Mouse (Mus musculus): ENCODE measurements around the gene Gm3625.
A peak's percentile ranks its signal among the peaks of the same experiment; 100 is the strongest.
"Not testable (repeated sequence)": the region's sequence is repeated elsewhere in the genome, so short reads cannot be mapped to it uniquely, and the experiment has no call there.

The Gm3625 gene

DNA sequence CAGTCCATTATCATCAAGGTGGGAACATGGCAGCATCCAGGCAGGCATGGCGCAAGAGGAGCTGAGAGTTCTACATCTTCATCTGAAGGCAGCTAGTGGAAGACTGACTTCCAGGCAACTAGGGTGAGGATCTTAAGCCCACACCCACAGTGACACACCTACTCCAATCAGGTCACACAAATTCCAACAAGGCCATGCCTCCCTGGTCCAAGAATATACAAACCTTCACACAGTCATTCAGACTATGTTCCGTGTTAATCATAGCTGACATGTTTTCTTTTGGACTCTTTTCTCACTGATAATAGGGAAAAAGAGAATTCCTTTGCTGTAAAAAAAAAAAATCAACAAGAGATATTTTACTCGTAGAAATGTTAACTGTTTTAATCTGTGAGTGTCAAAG is 39.0 kb downstream of the Gm3625 start:
- not testable (repeated sequence) for DNase-seq

DNA sequence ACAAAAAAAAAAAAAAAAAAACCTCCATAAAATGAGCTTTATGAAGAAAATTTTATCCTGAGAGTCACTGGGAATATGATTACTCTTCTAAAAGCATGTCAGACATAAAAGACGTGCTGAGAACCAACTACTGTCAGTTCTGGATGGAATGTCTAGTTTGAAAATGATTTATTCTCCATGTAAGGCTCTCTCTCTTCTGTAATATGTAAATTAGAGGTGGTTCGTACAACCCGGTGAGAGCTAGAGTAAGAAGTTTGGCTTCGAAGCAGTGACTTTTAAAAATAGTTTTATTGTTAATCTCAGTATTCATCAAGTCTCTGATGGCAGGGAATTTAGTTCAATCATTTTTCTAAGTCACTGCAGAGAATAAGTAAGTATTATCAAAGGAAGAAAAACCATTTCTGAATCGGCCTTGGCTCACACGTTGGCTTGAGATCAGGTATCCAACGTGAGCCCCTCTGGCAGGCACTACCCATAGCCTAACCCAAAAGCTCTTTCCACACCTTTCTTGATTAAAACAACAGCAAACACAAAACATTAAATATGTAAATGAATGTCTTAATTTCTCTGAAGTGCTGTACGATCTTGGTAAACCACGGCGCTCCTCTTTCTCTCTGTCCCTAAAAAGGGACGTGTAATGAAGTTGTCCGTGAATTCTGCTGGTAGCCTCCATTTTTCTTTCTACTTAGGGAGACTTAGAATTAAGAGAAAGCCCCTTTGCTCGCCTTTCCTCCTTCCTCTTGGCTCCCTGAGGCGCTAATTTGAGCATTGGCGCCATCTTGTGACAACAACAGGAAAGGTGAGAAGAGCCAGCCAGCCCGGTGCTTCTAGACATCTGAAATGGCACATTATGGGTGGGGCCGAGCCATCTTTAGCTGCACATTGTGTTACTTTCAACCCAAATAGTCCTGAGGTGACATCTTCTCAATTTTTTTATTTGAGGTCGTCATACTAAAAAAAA is 44.4 kb downstream of the Gm3625 start:
- peak; percentile 78 for DNase-seq

DNA sequence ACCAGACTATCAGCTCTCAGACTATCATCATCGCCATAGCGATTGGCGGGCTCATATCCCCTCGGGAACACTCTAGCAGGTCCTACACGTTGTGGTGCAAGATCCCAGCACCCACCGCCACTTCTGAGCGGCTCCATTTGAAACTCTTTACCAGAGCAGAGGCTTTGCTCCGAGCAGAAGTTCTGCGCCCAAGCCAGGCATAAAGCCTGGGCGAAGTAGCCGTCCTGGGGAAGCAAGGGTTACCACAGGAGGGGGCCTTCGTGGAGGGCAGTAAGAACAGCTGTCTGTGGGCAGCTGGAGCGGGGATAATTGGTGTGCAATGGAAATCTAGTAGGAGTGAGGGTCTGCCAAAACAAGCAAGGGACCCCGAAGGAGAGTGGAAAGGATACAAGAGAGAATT is 45.2 kb downstream of the Gm3625 start:
- DNase-seq, result no peak

DNA sequence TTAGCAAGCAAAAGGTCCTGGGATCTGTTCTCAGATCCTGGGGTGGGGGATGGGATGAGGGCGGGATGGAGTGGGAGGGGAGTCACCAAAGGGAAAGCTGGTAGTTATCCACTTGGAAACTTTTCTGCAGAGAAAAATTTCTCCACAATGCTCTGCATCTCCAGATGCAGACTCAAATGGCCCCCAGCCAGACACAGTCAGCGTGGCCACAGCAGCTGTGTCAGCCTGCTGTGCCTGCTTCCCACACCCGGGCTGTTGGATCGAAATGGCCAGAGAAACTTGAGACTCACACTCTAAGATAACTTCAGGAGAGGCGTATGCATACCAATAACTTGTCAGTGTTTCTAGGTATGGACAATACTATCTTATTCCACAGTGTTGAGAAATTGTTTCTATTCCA is 46.2 kb downstream of the Gm3625 start:
- DNase-seq, result no peak

DNA sequence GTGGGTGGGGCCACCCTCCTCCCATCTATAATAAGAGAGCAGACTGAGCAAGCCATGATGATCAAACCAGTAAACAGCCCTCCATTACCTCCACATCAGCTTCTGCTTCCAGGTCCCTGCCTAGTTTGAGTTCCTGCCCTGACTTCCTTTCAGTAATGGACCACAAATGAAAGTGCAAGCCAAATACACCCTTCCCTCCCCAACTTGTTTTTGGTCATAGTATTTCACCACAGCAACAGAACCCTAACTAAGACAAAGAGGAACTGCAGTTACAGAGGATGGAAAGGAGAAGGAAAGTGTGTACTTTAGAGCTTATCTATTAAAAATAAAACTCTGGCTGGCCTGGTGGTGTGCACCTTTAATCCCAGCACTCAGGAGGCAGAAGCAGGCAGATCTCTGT is 47.3 kb downstream of the Gm3625 start:
- no peak for DNase-seq

DNA sequence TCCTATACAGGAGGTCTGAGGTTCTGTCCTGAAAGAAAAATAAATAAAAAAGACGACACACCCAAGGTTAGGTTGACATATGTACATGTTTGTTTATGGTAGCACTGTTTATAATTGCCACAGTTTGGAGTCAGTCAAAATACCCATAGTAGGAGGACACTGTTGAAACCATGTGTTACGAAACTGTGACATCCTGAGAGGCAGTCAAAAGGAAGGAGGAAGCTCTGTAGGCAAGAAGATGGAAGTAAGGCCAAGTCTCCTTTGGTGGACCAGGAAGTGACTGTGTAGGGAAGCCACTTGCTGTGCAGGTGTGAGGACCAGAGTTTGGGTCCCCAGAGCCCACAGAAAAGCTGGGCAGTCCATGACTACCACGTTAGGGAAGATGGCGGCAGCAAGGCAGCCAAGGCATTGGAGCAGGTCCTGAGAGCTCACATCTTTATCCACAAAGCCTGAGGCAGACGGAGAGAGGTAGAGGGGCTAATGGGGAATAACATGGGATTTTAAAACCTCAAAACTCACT is 48.3 kb downstream of the Gm3625 start:
- no peak for DNase-seq

Data from kidney, adult 9 months (tissue).